Mouse (Mus musculus) lung, postnatal 36 days (tissue): ENCODE measurements around the gene Tmem8b.

ENCODE experiments used
- DNase-seq: peaks from one replicate; pipeline ENCODE4 v3.0.0; 2022; ENCODE audit warnings: mixed read lengths

The Tmem8b gene

DNA sequence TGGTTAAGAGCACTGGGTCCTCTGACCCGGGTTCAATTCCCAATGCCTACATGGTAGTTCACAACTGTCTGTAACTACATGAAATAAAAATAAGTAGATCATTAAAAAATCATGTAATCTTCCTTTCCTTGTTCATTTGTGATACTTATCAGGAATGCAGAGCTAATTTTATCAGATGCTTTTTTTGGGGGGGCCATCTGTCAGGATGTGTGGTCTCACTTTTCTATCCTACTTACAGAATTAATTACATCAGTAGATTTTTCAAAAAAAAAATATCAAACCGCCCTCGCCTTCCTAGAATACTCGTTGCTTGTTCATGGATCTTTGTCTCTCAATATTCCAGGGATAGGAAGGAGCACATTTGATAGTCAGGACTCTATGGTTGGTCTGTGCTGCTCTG, 53.4 kb downstream of the Tmem8b start:
- no peak for DNase-seq

DNA sequence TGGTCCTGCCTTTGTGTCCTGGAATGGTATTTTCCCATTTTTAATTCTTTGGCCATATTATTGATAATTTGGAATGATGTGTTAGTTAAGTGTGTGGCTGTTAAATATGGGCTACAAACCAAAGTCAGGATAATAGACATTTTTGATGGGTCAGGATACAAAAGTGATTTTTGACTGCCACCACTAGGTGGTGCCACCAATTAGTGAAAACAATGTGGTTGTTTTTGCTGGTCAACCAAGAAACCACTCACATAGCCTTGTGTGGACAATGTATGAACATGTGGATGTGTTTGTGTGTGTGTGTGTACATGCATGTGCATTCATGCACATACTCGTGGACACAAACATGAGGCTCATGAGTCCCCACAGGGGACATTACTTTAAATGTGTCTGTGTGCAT, 56.0 kb downstream of the Tmem8b start:
- DNase-seq = peak; percentile 76

DNA sequence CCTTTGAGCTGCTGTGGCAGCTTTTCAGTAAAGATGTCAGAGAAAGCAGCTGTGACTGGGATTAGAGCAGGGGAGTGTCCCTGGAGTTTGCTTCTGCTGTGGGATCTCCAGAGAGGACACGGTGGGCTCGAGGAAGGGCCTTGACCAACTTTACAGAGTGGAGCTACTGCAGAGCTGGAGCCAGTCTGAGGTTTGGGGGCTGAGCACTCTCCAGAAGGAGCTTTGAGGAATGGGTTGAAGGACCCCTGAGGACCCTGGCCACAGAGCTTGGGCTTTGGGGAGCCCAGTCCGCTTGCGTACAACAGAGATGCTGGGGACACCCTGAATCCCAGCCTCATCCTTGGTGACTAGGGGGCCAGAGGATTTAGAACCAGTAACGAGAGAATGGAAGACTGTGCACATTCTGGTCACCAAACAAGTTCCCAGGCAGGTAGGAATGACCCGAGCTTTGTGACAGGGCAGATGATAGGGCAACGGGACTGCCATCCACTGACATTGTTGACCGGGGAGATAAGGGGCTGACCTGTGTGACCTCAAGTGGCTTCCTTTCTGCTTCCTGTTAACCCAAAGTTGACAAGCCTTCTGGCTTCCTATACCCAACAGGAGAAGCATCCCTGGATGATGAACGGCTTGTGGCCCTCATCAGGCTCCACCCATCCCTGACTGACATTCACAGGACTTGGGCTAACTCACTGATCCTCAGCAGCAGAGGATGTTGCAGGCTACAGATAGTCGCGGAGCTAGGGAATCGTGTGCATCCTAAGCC, 57.6 kb downstream of the Tmem8b start:
- no peak for DNase-seq

DNA sequence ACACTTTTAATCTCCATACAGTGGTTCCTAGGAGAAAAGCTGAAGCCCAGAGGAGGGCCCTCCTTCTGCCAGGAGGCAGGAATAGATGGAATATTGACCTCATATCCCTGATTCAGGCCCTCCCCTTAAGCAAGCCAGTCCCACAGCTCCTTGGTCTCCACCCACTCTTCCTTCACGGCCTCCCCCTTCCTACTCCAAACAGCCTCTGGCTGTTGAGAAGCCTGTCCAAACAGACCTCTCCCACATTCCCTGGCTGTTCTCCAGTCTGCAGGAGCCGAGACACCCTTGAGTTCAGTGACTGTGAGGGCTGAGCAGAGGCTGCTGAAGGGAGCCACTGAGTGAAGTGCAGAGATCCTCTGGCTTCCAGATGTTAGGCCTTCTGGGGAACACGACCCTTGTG, 58.2 kb downstream of the Tmem8b start, which contains the start of gene Hrct1:
Hrct1 (plus strand) TSS at position 194 of the 400 bp plus-strand sequence.
- peak; percentile 97 for DNase-seq

DNA sequence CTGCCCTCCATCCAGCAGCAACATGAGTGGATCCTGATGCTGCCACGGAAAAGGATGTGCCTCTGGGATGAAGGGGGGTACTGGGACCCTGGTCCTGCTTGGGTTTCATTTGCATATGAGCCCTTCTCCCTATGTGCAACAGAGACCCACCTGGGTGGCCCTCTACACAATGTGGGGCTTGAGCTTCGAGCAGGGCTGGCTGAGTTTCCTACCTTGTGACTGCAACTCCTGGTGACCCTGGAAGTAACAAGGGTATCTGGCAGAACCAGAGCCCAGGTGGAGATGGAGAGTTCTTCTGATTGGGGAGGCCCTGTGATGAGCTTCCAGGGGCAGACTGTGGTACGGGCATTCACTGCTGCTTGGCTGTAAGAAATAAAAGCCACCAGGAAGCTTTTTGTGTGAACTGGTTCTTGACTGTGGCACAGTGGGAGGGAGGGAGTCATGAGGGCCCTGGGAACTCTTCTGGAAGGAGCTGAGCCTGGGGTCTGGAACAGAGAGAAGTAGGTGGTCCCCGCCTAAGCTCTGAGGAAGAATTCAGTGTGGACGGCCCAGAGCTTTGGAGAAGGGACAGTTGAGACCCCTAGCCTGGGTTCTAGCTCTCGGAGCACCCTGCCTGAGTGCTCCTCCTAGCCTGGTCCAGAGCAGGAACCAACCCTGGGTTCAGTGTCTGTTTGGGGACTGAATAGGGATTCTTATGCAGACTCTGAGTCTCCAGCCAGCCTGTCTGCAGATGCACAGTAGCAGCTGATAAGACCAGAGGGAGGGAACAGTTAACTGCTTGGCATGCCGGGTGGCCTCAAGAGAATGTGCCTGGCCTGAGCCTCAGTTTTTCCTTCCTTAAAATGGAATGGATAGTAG, 59.2 kb downstream of the Tmem8b start:
- DNase-seq = no peak

DNA sequence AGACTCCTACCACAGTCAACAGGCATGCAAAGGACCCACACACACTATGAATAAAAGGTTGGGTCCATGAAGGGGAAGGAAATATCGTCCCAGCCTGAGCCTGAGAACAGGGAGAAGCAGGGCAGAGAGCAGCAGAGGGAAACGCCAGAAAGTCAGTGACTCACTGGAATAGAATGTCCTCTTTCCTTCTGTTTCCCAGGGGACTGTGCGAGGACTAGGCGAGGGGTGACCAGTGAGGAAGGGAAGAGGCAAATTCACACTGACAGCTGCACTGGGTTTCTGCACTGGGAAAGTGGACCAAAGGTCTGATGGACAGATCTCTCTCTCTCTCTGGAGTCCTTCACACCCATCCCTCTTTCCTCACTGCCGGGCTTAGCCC, 59.8 kb downstream of the Tmem8b start:
- DNase-seq = peak; percentile 82

DNA sequence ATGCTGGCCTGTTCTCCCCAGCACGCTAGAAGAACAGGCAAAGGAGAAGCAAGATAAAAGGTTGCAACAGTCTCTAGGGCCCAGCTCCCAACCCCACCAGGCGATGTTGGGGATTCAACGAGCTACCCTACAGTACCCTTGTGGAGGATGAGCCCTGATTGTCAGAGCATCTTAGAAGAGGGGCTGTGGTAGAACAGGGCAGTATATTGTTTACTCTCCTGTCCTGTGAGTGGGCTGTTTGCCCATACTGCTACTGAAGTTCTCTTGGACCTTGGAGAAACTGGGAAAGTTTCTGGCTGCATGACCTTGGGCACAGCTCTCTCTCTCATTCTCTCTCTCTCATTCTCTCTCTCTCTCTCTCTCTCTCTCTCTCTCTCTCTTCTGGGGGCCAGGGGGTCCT, 60.4 kb downstream of the Tmem8b start:
- DNase-seq = no peak

DNA sequence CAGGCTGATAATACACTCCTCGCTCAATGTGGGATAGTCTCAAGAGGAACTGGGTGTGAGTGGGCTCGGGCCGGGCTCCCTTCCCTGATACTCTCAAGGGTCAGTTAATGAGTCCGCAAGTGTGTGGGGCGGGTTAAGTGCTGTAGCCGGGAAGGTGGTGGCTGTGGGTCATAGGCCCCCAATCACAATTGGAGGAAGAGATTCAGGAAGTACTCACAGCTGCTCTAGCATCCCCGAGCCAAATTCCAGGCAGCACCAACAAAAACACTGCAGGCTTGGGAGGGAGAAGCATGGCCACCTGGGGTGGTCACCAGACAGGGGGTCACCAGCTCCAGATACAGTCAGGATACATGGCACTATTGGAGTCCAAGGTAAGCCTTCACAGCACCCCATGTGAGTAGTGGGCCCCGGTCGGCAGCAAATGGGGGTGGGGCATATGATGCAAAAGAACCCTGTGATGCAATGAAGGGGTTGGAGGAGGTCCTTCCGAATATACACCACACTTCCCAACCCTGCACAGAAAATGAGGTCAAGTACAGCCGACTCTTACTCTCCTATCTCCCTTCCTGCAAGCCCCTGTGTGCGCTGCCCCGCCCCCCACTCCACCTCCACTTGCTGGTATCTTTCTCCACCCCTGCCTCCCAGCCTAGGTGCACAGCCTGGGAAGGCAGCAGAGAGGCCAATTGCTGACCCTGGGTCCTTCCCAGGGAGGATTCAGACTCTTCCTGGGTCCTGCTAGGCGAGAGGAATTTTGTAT, 61.2 kb downstream of the Tmem8b start, which contains the start of gene Spaar:
Spaar (plus strand) TSS at position 241 of the 757 bp plus-strand sequence.
- peak; percentile 85 for DNase-seq

DNA sequence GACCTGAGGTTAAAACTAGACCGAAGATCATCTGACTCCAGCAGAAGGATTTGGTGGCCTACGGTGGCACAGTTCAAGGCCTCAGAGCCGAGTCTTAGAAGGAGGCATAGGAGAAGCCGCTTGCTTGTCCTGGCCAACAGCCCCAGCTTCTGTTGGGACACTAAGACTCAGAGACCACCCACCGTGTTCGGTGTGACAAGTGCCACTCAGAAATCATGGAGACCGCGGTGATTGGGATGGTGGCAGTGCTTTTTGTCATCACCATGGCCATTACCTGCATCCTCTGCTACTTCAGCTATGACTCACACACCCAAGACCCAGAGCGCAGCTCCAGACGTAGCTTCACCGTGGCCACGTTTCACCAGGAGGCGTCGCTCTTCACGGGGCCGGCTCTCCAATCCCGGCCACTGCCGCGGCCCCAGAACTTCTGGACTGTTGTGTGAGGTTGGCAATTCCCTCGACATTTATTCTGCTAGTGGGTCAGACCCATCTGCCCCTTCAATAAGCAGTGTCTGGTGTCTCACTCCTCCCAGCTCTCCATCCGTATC, 62.1 kb downstream of the Tmem8b start:
- DNase-seq = peak; percentile 63

DNA sequence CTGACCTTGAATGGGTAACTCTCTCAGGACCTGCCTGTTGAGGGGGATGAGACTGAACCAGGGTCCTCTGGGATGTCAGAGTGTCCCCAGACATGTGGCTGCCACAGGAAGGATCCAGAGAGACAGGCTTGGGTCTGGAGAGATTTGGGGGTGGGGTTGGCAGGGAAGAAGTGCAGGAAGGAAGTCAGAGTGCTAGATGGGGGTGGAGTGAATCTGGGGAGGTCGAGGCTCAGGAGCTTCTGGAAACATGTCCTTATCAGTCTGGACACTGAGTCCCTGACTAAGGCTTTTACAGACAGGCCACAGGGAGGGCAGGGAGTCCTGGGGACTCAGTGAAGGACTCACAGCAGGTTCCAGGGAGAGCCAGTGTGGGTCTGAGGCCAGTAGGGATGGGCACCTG, 63.4 kb downstream of the Tmem8b start:
- DNase-seq = no peak

DNA sequence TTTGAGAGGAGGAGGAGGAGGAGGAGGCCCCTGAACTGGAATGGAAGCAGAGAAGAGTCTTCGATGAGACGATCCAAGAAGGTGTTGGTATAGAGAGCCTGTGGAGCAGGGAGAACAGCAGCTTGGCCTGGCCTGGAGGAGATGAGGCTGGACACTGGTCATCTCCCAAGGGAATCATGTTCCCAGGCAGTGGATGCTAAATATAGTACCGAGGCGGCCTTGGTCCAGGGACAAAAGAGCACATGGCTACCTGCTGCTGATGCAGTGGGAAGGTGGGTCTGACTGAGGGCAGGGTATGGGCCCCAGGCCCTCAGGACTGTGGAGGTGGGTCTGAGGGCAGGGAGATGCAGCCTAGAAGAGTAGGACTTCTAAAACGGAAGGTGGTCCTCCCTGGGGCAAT, 64.4 kb downstream of the Tmem8b start:
- DNase-seq = no peak

DNA sequence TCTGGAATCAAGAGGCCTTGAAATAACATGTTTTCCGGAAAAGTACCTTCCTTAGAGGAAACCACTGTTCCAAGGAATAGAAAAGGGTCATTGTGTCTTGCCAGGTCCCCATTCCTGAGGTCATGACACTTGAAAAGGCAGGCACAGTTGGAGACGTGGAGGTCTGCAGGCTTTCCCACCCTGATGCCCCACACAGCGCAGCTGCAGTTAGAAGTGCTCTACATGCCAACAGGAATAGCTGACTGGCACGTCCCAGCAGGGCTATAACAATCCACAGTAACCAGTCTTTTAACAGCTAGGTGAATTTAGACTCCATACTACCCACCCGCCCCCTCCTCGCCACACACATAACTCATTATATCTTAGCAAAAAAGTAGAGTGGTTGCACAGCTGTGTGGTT, 68.4 kb downstream of the Tmem8b start:
- no peak for DNase-seq

DNA sequence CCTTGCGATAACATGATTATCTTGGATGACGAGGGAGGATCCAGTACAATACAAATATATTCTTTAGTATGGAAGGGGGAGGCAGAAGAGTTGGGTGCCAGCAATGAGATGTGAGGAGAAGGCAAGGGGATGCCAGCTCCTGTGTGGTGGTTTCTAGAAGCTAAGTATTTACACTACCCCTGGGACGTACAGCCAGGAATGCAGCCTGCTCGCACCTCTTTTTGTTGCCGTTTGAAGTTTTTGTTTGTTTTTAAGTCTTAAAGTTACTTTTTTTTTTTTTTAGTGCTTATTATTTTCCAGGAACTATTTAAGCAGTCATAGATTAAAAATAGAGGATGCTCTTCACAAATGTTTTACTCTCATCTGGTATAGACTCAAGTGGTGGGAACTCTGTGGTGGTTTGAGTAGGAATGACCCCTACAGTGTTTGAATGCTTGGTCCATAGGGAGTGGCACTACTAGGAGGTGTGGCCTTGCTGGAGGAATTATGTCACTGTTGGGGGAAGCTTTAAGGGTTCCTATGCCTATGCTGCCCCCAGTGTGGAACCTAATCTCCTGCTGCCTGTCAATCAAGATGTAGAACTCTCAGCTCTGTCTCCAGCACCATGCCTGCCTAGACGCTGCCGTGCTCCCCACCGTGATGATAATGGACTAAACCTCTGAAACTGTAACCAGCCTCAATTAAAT, 70.4 kb downstream of the Tmem8b start:
- no peak for DNase-seq

DNA sequence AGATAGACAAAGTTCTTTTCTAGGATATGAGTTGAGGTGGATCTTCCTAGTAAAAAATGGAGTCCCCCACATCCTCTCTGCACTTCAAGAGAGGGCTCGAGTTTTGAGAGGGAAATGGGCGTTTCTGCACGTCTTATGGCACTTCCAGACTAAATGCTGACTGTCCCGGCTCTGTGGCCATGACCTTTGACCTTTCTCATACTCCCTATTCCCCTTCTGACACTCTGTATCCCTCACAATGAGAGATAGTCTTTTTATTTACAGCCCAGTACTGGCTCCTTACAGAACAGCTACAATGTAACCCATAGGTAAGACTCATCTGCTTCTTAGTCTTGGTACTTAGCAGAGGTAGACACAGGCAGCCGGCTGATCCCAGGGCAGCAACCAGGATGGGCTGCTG, 72.8 kb downstream of the Tmem8b start:
- DNase-seq = no peak
